Mouse (Mus musculus): ENCODE measurements around the gene Tcp10b. TPM values are rescaled to one million over a fixed set of nuclear protein-coding genes. Genes with fewer than 3 reads are reported as not detected.
"Not testable (repeated sequence)": the region's sequence is repeated elsewhere in the genome, so short reads cannot be mapped to it uniquely, and the experiment has no call there.

Tcp10b gene
- polyA plus RNA-seq (2012; ENCODE audit: insufficient read depth, low replicate concordance): 0.56 TPM in 1 of 2 replicates, not detected in the other

DNA sequence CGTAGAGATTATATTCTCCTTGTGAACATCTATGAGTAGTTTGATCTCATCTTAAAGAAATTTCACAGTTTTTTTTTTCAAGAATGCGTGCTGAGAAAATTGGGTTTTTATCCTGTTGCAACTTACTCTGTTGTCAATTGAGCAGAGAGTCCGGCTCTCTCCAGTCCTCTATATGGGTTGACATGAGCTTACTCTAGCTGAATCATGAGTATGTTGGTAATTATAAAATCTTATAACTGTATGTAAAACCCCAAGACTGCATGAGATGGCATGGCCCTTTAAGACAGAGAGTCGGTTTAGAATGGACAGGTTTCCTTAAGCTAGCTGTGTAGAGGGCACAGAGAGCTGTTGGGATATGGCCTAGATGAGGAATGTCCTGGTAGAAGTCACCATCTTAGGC lies at the start of gene Tcp10b:
Gene Tcp10b (plus strand): TSS at position 301 of the 400 bp plus-strand sequence.
- H3K4me1 ChIP-seq; H3K9me3 ChIP-seq; H3K4me3 ChIP-seq (replicated peaks); H3K36me3 ChIP-seq (replicated peaks; ENCODE audit: low read length); H3K27me3 ChIP-seq (replicated peaks): not testable (repeated sequence)

- no peaks in the 10 kb centered on the region for H3K27me3 ChIP-seq (replicated peaks)
- peaks cover 15% of the 10 kb centered on the region for H3K4me1 ChIP-seq
- no peaks in the 10 kb centered on the region for H3K9me3 ChIP-seq
- TF ChIP-seq GATA1 (IDR thresholded peaks at IDR 0.05; ENCODE audit: borderline replicate concordance, low read length) (no peak), FLI1 (IDR thresholded peaks at IDR 0.05; ENCODE audit: low read length) (no peak)
- peaks cover 57% of the 10 kb centered on the region for H3K36me3 ChIP-seq (replicated peaks; ENCODE audit: low read length)
- H3K4me3 ChIP-seq (replicated peaks): no peak overlapping the region
Measured at GRCm38 (mm10) chr17:13013316-13013715, 47.6 kb upstream of the Tcp10b start.

GRCm38 (mm10) chr17:13036627-13037192 lies 24.2 kb upstream of the Tcp10b start:
- not testable (repeated sequence) for H3K27me3 ChIP-seq (replicated peaks); H3K9me3 ChIP-seq; H3K4me3 ChIP-seq (replicated peaks); H3K4me1 ChIP-seq; H3K36me3 ChIP-seq (replicated peaks; ENCODE audit: low read length)

DNA sequence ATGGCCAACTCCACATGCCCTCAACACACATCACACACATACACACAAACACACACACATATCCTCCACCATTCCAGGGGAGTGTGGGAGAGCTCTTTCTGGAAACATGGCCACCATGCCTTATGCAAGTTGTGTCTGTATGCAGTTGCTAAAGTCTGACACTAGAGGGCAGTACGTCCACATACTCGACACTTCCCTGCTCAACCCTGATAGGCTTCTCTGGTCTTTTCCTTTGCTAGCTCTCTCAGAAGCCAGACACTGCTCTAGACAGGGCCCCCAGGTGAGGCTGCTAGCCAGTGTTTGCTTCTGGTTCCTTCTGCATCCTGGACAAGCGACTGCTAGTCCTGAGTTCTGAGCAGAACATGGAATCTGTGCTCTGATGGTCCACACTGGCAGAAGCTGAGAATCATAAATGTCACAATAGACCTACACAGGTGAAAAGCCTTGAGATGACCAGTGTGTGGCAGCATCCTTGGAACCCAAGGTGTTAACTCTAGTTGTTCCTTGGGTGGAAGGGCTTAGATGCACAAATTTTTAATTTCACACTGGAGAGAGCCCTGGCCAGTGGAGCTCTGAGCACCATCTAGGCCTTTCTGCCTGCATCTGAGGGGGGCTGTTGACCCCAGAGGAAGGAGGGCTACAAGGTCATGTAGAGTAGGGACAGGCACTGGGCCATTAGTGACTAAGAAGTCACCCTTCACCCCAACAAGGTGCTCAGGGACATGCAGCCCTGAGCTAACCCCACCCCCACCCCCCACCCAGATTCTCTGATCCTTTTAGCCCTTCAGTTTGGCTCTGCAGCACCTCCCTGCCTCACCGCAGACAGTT lies 16.8 kb upstream of the Tcp10b start:
- not testable (repeated sequence) for H3K27me3 ChIP-seq (replicated peaks); H3K4me3 ChIP-seq (replicated peaks); H3K36me3 ChIP-seq (replicated peaks; ENCODE audit: low read length); H3K4me1 ChIP-seq; H3K9me3 ChIP-seq

- not testable (repeated sequence) for H3K4me3 ChIP-seq (replicated peaks)
Measured at GRCm38 (mm10) chr17:13052124-13052813, 8.6 kb upstream of the Tcp10b start, which contains the start of gene Gpr31b. Gene Gpr31b, minus strand, starts transcription at chr17:13052296.

DNA sequence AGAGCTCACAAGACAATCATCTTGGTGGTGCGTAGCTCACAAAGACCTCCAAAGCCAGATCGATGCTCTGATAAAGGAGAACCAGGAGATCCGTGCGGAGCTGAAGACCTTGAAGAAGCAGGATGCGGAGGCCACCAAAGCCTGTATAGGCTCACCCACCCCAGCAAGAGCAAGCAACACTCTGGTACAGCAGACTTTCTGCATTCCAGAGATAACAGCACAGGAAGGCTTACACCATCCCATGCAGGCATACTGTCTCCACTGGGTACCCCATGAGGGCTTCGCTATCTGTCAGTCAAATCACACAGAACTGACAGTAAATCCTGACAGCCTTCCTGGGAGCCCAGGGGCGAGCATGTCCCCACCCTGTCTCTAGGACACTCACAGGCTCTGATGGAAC lies 2.0 kb downstream of the Tcp10b start:
- H3K27me3 ChIP-seq (replicated peaks); H3K36me3 ChIP-seq (replicated peaks; ENCODE audit: low read length); H3K4me1 ChIP-seq; H3K4me3 ChIP-seq (replicated peaks); H3K9me3 ChIP-seq: not testable (repeated sequence)

More at GRCm38 (mm10) chr17:13052124-13052813, 8.6 kb upstream of the Tcp10b start, which contains the start of gene Gpr31b:
- H3K27me3 ChIP-seq (replicated peaks); H3K9me3 ChIP-seq; H3K4me1 ChIP-seq; H3K36me3 ChIP-seq (replicated peaks; ENCODE audit: low read length): not testable (repeated sequence)

DNA sequence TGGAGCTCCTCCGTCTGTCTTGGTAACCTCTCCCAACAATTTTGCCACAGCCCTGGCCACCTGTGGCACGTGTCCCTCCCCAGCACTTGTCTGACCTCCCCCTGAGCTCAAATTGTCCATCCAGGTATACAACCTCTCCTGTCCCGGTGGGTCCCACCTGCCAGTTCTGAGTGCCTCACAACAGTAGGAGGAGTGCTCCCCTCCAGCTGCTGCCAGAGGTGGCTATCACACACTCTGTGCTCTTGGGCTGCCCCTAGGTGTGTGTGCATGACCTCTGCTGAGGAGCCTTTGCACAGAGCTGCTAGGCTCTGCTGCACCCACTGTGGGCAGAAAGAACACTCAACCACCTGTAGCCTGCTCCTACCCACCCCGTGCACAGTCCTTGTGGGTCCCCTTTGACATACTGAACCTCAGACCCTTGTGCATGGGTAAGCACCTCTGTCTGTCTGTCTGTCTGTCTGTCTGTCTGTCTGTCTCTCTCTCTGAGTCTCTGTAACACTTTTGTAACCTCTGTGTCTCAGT lies 7.0 kb downstream of the Tcp10b start:
- H3K4me3 ChIP-seq (replicated peaks); H3K27me3 ChIP-seq (replicated peaks); H3K36me3 ChIP-seq (replicated peaks; ENCODE audit: low read length); H3K4me1 ChIP-seq; H3K9me3 ChIP-seq: not testable (repeated sequence)

DNA sequence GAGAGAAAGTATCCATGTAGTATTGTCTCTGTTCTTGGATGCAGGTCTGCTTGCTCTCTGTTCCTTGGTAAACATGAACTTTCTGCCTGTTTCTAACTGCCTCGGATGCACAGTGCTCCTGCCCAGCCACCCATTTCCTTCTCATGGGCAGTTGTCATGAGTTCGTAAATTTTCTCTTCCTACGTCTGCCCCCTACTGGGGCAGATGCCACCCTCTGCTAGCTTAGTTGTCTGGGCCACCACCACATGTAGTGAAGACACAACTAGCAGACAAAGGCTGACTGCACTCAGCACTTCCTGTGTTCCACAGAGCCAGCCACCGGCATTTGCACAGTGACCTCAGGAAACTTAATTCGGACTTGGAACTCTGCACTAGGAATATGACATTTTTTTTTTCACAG lies 8.3 kb downstream of the Tcp10b start:
- H3K36me3 ChIP-seq (replicated peaks; ENCODE audit: low read length); H3K27me3 ChIP-seq (replicated peaks); H3K4me1 ChIP-seq; H3K9me3 ChIP-seq; H3K4me3 ChIP-seq (replicated peaks): not testable (repeated sequence)

GRCm38 (mm10) chr17:13091510-13091909 lies 30.6 kb downstream of the Tcp10b start:
- H3K4me3 ChIP-seq (replicated peaks); H3K9me3 ChIP-seq; H3K36me3 ChIP-seq (replicated peaks; ENCODE audit: low read length); H3K4me1 ChIP-seq; H3K27me3 ChIP-seq (replicated peaks): not testable (repeated sequence)

GRCm38 (mm10) chr17:13092100-13092764 lies 31.3 kb downstream of the Tcp10b start:
- H3K4me3 ChIP-seq (replicated peaks); H3K4me1 ChIP-seq; H3K36me3 ChIP-seq (replicated peaks; ENCODE audit: low read length); H3K27me3 ChIP-seq (replicated peaks); H3K9me3 ChIP-seq: not testable (repeated sequence)

GRCm38 (mm10) chr17:13092960-13093359 lies 32.1 kb downstream of the Tcp10b start:
- not testable (repeated sequence) for H3K27me3 ChIP-seq (replicated peaks); H3K9me3 ChIP-seq; H3K36me3 ChIP-seq (replicated peaks; ENCODE audit: low read length); H3K4me3 ChIP-seq (replicated peaks); H3K4me1 ChIP-seq

DNA sequence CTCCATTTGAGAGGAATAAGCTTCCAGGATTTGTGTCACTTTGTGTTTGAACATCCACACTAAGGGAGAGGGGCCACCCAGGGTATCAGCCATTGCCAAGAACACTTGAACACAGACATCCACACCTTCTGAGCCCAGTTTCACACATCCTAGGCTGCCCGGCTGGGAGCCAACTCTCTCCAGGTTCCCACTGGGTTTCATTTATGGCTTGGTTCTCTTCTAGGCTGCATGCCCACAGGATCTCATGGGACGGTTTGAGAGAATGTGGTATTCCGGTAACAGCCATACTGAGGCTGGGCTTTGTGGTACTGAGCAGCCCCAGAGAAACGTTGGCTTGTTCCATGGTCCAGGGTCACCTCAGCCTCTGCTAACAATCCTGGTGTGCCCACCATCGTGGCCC lies 45.7 kb downstream of the Tcp10b start:
- H3K9me3 ChIP-seq; H3K4me1 ChIP-seq; H3K4me3 ChIP-seq (replicated peaks); H3K27me3 ChIP-seq (replicated peaks); H3K36me3 ChIP-seq (replicated peaks; ENCODE audit: low read length): not testable (repeated sequence)

- H3K4me3 ChIP-seq (replicated peaks); H3K27me3 ChIP-seq (replicated peaks); H3K4me1 ChIP-seq; H3K9me3 ChIP-seq; H3K36me3 ChIP-seq (replicated peaks; ENCODE audit: low read length): not testable (repeated sequence)
Measured at GRCm38 (mm10) chr17:13112504-13113291, 51.8 kb downstream of the Tcp10b start.

GRCm38 (mm10) chr17:13123308-13124038 lies 62.6 kb downstream of the Tcp10b start:
- not testable (repeated sequence) for H3K4me3 ChIP-seq (replicated peaks); H3K36me3 ChIP-seq (replicated peaks; ENCODE audit: low read length); H3K9me3 ChIP-seq; H3K27me3 ChIP-seq (replicated peaks); H3K4me1 ChIP-seq

Data from megakaryocyte, embryonic 14.5 days (primary cell).